Mouse (Mus musculus) neural tube, postnatal 0 days (tissue): ENCODE measurements around the gene Hsdl1. TPM values are rescaled to one million over a fixed set of nuclear protein-coding genes. Genes with fewer than 3 reads are reported as not detected.

Experiments
- polyA plus RNA-seq: library from polyadenylated mRNA; unstranded; fragments of >200 nt; fragmentation: Nextera tagmentation; extraction: Ambion mirVana; gene quantifications from 2 replicates; pipeline ENCODE4 v1.2.1, GENCODE M21; 2015

Gene Hsdl1
- 89.8 and 103 TPM in 2 replicates for polyA plus RNA-seq

DNA sequence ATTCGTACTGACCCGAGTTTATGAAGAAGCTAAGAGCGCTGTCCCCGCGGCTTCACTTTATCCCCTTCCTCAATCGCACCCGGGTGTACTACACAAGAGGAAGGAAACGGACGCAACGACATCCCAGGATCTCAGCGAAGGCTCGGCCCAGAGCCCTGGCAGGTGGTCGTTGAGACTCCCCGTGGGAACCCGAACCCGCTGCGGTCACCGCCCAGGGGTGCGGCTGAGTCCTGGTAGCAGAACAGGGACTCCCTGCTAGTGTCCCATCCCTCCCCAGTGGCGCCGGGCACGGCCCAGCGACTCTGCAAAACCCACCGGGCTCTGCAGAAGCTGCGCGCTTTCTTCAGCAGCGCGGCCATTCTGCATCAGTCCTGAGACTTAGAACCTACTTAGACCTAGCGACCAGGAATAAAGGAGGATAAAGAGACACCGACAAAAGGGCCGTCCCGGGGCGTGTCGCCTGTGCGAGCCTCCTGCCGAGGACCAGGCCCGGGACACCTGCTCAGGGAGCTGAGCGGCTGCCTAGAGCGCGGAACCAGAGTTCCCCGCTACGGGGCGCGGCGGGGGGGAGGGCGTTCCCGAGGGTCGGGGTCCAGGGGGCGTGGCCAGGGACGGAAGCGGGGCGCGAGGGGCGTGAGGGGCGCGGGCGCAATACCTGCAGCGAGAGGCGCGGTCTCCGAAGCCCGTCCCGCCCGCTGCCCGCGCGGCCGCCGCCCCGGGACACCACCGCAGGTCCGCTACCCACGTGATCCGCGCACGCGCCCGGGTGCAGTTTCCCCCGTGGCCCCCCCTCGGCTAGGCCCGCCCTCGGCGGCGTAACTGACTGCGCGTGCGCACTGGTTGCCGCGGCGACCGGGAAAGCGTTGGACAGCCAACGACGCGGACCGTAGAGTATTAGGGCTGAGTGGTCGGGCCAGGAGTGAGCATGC lies at the start of gene Hsdl1, which contains the start of gene Dnaaf1:
Hsdl1 (minus strand) TSS at position 747 of the 929 bp plus-strand sequence.
Dnaaf1 (plus strand) TSS at position 799 of the 929 bp plus-strand sequence.

DNA sequence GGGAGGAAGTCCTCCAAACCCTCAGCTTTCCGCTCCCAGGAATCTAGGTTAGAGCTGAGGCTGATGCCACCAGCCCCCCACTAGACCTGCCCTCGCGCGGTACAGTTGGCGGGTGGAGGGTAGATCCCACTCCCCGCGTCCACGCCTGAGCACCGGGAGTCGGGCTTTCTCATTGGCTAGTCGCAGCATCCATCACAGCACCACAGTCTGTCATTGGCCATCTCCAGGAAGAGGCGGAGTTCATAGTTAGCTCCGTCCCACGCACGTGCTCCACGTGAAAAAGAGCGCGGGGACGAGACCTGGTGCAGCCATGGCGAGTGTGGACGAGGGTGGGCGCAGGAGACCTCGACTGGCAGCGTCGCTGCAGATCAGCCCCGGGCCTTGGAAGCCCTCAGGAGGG lies 37.5 kb upstream of the Hsdl1 start, which contains the start of gene Adad2:
Adad2 (plus strand) TSS at position 277 of the 400 bp plus-strand sequence.

GRCm38 (mm10) chr8:119604996-119605395 lies 30.0 kb upstream of the Hsdl1 start, which contains the start of gene Taf1c:
Gene Taf1c, minus strand, starts transcription at chr8:119605222.

DNA sequence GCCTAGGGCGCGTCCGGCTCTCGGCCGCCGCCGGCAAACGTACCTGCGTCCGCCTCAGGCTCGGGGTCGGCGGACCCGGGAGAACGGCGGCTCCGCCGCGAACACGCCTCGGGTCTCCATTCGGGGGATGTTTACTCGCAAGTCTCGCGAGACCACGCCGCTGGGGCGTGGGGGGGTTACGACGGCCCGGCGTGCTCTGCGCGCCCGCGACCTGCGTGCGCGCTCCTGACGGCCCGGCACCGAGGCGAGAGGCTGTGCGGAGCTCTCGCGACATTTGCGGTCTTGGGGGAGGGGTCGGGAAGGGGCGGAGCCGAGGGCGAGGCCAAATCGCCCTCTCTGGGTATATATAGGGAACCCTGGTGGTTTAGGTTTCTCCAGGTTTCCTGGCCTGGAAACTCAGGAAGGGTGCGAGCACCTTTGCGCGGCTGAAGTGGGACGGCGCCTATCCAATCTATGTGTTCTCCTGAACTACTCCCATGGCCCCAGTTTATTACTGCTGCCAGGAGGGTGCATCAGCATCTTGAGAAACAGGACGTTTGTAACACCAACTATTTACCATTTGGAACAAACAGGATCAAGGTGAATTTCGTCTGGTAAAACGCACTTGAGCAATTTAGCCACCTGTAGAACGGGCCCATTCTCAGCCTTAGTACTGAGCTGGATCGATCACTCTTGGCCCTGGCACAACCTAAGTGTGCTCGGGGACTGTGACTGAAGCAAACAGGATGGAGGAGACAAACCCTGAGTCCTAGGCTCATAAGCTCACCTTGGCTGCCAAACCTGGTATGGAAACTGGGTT lies 16.2 kb downstream of the Hsdl1 start, which contains the start of gene Mbtps1:
Mbtps1 (minus strand) TSS at position 133 of the 799 bp plus-strand sequence.

Other genes with a start within 250 kb of the Hsdl1 start
- gene Hsbp1, start 230.7 kb downstream of the Hsdl1 start, polyA plus RNA-seq: 954 and 955 TPM in 2 replicates
- 21.8 and 22.4 TPM in 2 replicates for gene Mlycd, start 180.3 kb downstream of the Hsdl1 start, polyA plus RNA-seq
- 0.46 and 0.60 TPM in 2 replicates for gene Osgin1, start 141.1 kb downstream of the Hsdl1 start, polyA plus RNA-seq
- gene Necab2, start 128.5 kb downstream of the Hsdl1 start, polyA plus RNA-seq: 58.0 and 62.3 TPM in 2 replicates
- not detected in 2 replicates for gene Slc38a8, start 73.5 kb downstream of the Hsdl1 start, polyA plus RNA-seq
- 38.1 and 43.1 TPM in 2 replicates for gene Mbtps1, start 16.4 kb downstream of the Hsdl1 start, polyA plus RNA-seq
- gene Dnaaf1, start 52 bp upstream of the Hsdl1 start, polyA plus RNA-seq: 0.41 and 0.52 TPM in 2 replicates
- 8.4 and 10.5 TPM in 2 replicates for gene Taf1c, start 30.0 kb upstream of the Hsdl1 start, polyA plus RNA-seq
- gene Adad2, start 37.6 kb upstream of the Hsdl1 start, polyA plus RNA-seq: 0.08 TPM in 1 of 2 replicates, not detected in the other
- gene Kcng4, start 60.5 kb upstream of the Hsdl1 start, polyA plus RNA-seq: 0.19 and 0.27 TPM in 2 replicates
- 19.4 and 20.1 TPM in 2 replicates for gene Wfdc1, start 91.2 kb upstream of the Hsdl1 start, polyA plus RNA-seq
- gene Atp2c2, start 124.8 kb upstream of the Hsdl1 start, polyA plus RNA-seq: 0.50 and 0.62 TPM in 2 replicates
- 8.0 and 9.7 TPM in 2 replicates for gene Tldc1, start 203.2 kb upstream of the Hsdl1 start, polyA plus RNA-seq